Mouse (Mus musculus) bone marrow, adult 2 months (tissue): ENCODE measurements around the gene Smyd2.

Source experiments
- CTCF ChIP-seq: fragments of 200-500 bp; IDR thresholded peaks from 2 replicates; pipeline ENCODE4 v1.5.1; 2011; ENCODE audit warnings: low read length, control low read depth; ENCODE audit not compliant: control insufficient read depth, insufficient read depth
- POLR2A ChIP-seq: fragments of 200-500 bp; IDR thresholded peaks from 2 replicates; pipeline ENCODE4 v1.6.1; 2011; ENCODE audit warnings: low read depth, mild to moderate bottlenecking, control low read depth, low read length, borderline replicate concordance; ENCODE audit not compliant: control insufficient read depth

GRCm38 (mm10) chr1:189870539-189870938 is 51.6 kb downstream of the Smyd2 start:
- peak; percentile 30; the same call in 1 of the 2 replicates for TF ChIP-seq CTCF
- TF ChIP-seq POLR2A, result no peak
